Mouse (Mus musculus): ENCODE measurements around the gene Mtor.

The Mtor gene

DNA sequence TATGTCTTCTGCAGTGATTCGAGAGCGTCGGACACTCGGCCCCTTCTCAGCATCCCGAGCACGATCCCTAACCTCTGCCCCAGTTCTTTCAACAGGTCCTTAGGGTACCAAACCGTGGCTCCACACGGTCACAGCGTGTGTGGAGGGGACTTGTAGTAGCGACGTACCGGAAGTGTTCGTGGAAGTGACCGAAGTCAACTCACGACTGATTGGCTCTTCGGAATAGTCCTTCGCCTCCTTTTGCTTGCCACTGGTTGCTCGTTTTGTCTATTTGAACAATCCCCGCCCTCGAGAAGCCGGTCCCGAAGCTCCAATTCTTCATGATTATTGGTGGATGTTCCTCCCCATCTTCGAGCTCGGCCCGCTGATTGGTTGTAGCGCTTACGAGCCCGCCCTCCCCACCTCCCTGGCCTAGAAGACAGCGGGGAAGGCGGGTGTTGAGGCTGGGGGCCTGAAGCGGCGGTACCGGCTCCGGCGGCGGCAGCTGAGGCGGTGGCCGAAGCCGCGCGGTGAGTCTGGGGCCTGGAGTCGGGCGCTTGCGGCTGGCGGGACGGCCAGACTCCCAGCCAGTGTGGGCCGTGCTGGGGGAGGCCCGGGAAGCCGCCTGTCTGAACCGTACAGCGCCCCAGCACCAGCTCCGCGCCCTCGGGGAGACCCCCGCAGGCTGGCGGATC, at the start of gene Mtor:
Mtor (plus strand) TSS at position 433 of the 674 bp plus-strand sequence.
- DNase-seq (ENCODE audit: low read depth, low spot score): peak; percentile 100

DNA sequence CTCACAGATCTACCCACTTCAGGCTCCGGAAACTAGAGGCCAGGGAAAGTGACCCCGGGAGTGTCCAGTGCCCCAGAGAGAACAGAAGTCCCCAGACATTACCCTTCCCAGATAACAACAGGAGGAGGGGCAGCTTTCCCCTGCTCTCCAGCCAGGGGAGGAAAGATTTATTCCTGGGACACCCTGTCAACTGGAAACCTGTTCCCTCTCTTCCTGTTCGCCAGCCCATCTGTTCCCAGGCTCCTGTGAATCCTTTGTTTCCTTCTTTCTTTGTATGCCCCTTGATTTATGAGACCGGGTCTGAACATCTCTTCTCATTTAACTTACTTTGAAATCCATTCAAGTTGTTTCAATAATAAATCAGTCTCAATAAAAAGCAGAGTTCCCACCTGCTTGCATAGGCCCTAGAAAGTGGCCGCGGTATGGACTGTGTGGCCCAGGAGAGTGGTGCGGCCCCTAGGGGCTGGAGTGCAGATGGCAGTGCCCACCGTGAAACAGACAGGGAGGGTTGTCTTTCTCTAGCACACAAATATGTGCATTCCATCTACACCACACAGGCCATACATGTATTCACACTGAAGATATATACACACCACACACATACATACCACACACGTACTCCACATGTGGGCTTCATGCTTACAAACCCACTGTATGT, 48.8 kb upstream of the Mtor start:
- no peak for DNase-seq (ENCODE audit: low read depth, low spot score)

DNA sequence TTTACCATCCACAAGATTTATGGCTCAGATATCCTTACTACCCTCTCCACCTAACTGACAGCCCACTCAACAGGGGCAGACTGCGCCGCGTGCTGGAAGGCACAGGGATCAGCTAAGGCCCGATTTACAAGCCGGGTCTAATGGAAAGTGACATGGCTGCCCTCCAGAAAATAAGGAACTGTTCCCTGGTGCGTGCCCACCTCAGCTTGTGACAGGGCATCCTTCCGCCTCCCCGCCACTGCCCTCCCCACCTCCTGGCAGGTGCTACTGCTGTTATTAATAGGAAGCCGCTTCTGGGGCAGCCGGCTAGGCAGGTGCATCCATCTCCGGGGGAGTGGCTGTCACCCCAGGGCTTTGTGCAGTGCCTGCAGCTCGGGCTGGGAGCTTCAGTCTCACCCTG, 45.0 kb upstream of the Mtor start:
- DNase-seq (ENCODE audit: low read depth, low spot score): peak; percentile 28

DNA sequence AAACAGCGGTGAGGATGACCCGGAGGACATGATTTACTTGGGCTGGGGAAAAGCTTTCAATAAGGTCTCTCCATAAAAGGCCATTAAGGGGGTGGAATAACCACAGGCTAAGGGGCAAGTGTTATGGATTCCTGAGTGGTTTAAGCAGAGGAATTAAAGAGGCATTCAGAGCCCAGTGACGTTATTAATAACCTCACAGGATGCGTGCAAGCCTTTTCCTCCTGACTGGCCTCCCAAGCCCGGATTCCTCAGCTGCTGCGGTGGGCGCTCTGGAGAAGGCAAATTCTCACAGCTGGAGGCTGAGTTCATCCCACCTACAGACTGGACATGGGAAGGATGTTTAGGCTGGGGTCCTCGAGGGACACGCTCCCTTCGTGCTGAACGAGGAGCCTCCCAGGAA, 43.7 kb upstream of the Mtor start:
- no peak for DNase-seq (ENCODE audit: low read depth, low spot score)

DNA sequence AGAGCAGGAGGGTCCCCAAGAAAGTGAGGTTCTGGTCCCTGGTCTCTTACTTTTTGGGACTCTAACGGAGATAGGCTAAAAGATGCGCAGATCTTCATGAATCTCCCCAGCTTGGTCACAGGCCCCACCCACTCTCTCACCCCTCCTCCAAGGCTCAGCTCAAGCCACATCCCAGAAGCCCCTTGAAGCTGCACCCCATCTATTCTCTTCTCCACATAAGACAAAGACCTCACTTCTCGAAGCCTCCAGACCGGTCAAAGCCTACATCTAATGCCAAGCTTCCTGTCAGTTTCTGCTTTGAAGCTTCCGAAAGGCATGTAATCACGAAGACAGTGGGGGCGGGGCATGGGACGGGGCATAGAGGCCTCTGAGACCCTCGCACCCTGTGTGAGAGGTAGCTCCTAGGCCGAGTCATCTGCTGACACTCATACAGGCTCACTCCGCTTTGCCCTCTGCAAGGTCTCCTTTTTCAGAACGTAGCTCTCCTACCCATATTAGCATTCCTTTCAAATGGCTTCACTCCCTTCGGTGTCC, 43.1 kb upstream of the Mtor start:
- no peak for DNase-seq (ENCODE audit: low read depth, low spot score)

DNA sequence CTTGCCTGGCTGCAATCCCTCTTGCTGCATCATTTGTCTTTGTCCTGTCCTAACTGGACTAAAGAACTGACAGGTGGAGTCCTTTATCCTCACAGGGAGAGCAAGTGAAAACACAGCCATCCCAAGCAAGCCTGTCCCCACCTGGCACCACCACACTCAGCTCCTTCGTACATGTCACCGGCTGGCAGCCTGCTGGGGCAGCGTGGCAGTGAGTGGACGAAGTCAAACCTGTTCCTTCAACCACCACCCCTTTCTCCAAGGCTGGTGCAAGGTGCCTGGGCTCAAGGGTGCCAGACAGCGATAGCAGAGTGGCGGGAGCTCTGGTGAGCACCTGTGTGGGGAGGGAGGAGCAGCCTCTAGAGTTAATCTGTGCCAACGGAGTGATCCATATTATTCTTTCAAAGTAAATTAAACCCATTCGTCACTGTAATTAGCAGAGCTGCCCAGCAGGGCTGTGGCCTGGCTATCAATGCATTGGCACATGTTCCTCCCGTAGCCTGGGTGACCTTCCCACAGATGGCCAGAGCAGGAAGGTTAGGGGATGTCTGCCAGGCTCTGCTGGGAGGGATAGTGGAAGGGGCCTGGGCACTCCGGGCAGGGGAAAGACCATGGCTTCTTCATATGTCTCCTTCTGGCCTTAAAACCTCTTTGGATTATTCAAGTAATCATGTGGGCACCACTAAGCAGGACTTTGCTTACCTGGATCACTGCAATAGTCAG, 40.0 kb upstream of the Mtor start:
- DNase-seq (ENCODE audit: low read depth, low spot score): no peak

DNA sequence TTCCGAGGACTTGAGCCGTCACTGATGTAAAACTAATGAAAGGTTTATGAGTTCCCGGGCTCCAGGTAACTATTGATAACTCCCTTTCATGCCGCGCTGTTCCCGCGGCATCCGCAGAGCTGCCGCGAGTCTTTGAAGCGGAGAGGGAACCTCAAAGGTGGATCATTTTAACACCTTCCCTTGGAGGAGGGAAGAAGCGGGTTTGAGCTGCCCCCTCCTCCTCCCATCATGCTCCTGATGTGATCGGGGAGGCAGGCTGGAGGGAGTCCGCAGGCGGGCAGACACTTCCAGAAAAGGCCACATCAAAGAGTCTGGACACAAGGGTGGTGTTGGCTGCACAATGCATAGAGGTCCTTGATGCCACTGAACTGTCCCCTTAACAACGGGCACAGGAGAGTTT, 32.8 kb upstream of the Mtor start:
- peak; percentile 39 for DNase-seq (ENCODE audit: low read depth, low spot score)

DNA sequence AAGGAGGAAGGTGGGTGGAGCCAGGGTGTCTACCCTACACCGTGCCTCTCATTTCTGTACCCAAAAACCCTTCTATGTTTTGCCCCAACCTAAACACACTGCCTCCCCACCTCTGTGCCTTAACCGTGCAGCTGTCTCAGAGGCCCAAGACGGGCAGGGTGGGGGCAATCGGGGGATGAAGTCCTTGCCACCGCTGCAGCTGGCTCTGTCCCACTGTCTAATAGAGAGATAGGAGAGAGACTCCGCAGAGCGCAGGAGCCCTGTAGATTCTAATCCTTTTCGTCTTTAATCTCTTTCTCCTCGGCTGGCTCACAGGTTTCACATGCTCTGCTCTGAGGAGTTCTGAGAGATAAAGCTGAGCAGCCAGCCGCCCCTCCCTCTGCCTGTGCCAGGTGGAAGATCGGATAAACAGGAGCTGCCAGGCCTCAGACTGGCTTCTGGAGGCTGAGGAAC, 31.3 kb upstream of the Mtor start:
- peak; percentile 19 for DNase-seq (ENCODE audit: low read depth, low spot score)

DNA sequence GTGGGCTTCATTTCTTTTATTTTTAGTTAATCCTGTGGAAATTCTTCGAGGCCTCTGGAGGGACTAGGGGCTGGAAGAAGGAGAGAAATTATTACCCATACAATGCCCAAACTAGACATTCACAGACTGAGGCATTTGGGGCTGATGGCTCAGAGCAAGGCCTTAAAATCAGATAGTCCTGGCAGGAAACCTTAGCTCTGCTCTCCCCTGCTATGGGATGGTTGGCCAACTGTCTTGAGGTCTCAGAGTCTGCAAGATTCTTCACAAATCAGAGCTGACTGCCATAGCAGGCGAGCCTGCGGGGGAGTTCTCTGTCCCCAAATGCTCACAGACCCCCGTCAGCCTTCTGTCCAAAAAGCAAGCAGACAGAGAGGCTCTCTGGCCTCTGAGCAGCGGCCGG, 30.9 kb upstream of the Mtor start:
- DNase-seq (ENCODE audit: low read depth, low spot score): no peak

DNA sequence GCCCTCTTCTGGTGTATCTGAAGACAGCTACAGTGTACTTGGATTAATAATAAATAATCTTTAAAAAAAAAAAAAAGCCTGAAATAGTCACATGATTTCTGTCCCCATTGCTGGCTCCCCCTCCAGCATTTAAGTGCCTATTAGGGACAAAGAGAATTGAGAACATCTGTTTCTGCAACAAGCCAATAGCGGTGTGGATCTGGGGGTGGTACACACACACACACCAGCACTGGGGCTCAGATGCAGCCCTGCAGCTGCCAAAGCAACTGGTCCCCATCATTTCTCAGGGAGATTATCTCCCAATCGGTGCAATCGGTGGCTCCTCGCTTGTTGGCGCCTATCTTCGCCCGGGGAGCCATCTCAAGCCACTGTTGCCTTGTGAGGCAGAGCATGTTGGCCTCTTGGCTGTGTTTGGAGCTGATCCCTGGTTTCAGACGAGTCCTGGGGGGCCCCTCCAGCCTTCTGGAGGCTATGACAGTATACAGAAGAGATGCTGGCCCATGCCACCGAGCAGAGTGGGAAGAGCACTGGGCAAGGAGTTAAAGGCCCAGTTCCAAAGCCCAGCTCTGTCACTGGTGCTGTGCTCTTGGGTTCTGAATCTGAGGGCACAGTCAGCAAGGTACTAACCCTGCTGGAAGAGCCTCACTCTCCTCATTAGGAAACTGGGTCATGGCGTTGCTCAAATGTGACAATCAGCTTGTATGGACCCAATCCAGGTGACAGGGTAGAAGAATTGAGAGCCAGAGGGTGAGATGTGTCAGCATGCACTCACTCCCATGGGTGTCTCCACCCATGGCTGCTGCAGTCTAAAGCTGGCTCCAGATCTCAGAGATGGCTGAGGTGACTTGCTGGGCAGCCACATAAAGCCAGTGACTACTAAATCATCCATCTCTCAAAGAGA, 21.2 kb upstream of the Mtor start:
- peak; percentile 21 for DNase-seq (ENCODE audit: low read depth, low spot score)

DNA sequence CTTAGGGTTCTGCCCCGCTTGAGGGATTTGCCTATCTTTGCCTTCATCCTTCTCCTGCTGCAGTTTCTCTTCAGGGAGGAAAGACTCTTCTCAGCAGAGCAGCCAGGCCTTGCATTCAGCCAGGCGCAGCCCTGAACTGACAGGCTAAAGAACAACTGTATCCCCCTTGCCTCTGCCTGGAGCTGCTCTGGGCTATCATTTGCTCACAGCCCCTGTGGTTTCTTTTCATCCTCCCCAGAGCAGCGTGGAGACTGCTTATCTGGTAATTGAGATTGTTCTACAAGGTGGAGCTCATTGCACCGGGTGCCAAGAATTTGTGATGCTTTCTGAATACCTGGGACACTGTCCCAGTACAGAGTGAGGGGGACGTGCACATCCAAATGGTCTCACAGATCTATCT, 19.9 kb upstream of the Mtor start:
- DNase-seq (ENCODE audit: low read depth, low spot score): no peak

DNA sequence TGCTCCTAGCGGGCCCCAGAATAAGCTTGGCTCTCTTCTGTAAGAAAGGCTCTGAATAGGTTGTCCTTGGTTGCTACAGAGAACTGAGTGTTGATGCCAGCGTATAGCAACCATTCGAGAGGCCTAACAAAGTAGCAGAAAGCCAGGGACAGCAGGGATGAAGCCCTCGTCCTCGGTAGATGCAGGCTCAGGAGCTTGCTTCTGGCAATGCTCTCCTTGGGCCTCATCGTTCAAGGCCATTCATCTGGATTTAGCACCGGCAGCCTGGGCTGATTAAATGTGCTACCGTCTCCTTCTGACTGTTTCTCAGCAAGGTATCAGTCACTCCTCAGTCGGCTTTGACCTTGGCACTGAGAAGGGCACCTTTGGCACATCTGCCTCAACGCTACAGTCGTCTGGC, 19.3 kb upstream of the Mtor start:
- no peak for DNase-seq (ENCODE audit: low read depth, low spot score)

DNA sequence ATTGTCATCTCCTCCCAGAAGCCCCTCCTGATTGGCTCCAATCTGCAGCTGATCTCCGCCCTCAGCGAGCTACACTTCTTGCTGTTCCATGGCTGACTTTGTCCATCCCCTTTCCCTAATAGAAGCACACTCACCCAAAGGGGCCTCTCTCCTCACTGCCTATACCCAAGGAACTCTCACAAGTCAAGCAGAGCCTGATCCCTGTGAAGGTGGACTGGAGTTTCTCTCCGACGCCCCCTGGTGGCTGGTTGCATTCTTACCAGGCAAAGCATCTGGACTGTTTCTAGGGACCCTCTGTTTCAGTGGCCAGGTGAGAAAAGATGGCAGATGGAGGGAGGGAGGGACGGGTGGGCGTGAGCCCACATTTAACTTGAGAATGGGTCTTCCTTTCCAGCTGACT, 18.7 kb upstream of the Mtor start:
- peak; percentile 82 for DNase-seq (ENCODE audit: low read depth, low spot score)

DNA sequence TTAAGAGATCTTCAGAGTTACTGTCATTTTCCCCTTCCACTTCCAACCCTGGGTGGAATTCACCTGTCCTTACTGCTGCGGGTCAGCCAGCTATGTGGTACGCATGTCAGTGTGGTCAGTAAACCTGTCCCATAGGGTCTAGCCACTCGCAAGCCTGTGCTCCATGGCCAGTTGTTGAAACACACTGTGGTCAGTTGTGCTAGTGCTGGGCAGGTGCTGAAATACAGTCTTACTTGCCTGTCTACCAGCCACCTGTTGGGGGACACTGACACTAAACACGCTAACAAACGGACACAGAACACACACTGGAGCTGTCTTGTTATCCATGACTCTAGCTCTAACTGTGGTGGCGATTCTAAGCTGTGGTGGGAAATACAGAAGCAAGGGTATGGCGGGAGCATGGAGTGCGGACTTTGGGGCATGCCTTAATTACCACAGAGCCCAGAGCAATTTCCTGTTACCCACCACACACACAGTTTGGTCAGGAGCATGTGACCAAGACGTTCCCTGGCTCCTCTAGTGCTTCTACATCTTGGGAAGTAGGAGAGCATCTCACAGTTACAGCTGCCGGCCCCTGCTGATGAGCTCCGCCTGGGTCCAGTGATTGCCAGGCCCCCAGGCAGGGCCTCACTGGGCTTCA, 17.4 kb upstream of the Mtor start:
- DNase-seq (ENCODE audit: low read depth, low spot score): no peak

DNA sequence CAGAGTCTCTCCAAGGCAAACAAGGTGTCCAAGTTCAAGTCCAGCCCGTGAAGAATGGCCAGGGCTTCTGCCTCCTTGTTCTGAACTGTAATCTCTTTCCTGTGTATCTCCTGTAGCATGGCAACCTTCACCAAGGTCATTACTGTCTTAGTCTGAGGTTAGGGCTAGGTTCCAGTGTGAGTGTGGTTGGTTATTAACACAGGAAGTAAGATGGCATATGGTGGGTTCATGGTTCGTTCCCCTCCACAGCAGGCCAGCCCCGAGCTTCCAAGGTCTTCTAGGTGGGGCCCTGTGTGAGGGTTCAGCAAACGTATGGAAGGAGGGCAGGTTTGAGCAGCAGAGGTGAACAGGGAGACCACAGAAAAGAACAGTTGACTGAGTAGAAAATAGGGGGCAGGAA, 15.9 kb upstream of the Mtor start:
- DNase-seq (ENCODE audit: low read depth, low spot score): no peak

DNA sequence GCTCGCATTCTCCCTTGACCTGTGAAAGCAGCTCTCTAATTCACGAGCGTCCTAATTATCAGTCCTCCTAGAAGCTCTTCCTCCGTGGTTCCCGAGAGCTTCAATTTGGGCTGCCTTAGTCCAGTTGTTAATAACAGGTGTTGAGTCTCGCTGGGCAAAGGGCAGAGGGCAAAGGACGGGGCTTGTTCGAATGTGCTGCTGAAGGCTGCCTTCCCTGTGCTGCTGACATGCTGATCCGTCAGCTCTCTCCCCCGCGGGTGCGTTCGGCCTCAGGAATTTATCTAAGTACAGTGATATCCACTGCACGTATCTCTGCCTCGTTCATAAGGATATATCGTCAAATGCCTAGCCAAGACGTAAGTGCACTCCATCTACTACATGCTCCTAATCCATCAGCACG, 15.1 kb upstream of the Mtor start:
- DNase-seq (ENCODE audit: low read depth, low spot score): no peak

DNA sequence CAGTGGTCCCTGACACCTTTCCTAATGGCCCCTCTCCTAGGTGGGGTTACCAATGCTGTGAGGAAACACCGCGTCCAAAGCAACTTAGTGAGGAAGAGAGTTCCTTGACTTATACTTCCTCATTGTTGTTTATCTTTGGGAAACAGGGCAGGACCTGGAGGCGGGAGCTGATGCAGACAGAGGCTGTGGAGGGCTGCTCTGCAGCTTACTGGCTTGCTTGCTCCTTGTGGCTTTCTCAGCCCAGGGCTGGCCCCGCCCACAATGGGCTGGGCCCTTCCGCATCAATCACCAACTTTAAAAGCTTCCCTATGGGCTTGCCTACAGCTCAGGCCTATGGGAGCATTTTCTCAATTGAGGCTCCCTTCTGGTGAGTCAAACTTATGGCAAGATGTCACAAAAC, 14.6 kb upstream of the Mtor start:
- no peak for DNase-seq (ENCODE audit: low read depth, low spot score)

DNA sequence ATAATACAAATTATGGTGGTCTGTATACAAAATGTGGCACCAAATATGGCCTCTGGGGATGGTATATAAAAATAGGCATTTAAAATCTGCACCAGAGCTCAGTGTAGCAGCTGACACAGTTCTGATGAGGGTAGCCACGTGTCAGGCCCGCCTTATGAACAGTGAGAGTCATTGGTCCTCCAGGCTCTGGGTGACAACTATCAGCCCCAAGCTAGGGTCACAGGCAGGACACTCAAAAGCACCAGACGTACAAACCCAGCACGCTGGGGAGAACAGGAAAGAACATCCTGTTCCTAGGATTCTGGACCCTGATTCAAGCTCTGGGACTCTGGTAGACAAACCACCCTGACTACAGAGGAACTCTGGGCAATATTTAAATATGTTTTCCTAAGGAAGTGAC, 13.9 kb upstream of the Mtor start:
- DNase-seq (ENCODE audit: low read depth, low spot score): no peak

DNA sequence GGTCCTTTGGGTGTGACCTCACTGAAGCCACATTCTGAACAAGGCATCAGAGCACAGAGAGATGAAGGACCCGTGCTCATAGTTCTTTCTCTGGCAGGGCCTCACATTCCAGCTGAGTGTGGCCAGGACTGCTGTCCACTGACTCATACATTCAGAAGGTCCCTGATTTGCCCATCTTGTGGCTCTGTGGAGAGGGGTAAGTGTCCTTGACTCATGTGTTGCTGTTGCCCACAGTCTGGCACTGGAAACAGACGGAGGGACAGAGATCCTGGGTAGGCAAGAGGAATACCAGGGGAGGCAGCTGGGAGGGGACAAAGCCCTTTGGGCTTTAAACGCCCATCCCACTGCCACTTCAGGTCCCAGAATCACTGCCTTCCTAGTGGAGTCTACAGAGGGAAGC, 13.3 kb upstream of the Mtor start:
- DNase-seq (ENCODE audit: low read depth, low spot score): no peak

DNA sequence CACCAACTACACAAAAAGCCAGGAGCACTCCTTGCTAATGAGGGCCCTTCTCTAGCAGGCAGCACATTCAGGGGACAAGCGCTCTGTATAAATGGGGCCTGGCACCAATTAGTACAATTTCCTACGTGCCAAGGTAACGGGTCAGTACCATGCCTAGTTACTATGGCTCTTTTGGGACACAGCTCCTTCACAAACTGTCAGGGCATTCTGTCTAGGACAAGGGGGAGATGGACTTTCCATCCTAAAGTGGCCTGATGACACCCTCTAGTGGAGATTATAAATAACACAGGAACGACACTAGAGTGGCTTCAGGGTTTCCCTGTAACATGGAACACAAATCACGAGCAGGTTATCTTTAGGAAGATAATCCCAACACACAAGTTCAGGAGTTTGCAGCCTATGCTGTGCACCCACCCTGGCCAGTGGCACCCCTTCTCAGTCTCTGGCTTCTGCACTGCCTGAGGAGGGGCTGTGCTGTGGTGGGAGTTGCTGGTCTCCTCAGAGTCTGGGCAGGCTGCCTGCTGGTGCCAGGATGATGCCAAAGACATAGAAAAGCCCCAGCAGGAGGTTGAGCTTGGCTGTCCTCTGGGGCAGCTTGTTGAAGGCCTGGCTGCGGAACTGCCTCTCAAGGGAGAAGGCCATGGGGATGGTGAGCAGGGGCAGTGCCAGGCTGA, 12.6 kb upstream of the Mtor start:
- peak; percentile 61 for DNase-seq (ENCODE audit: low read depth, low spot score)

DNA sequence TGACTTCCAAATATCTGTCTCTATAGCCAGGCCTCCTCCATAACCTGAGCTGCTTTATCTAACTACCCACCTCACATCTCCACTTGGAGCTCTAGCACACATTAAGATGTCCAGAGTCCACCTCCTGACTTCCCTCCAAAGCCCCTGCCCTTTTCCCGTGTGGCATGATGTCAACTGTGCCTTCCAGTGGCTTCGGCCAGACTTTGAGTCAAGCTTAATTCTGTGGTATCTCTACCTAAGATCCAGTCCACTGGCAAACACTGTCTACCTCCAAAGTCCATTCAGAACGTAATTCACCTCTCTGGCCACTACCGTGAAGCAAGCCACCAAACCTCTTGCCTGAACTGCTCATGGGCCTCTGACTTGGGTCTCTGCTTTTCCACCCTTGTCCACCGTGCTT, 6.5 kb upstream of the Mtor start:
- no peak for DNase-seq (ENCODE audit: low read depth, low spot score)

All from brain, adult 2 months (tissue).